Mouse (Mus musculus): ENCODE measurements around the gene Adi1. TPM values are rescaled to one million over a fixed set of nuclear protein-coding genes. Genes with fewer than 3 reads are reported as not detected.

Adi1 gene
- polyA plus RNA-seq, 1 experiment from 2014 or later, result 45.5 TPM

DNA sequence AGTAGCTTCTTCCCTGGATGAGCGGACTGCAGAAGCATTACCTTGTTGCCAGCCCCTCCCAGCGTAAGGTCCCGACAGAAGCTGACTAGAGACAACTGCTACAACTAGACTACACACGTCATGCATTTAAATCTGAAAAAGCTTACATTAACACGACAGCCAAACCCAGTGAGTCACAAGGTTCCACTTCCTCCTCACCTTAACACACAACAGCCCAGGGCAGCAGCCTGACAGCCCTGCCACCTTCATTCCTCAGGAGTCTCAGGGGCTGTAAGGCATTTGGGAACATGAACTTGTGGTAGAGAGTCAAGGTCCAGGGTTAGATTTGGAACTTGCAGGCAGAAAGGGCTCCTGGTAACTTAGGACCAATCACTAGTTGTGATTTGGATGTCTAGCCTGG, 52.0 kb downstream of the Adi1 start:
- Histone ChIP-seq H3K36me3 (peaks cover 50% of the 10 kb centered on the region), H3K9me3 (no peaks in the 10 kb centered on the region), H3K4me1 (replicated peaks) (no peaks in the 10 kb centered on the region), H3K4me3 (no peak overlapping the region), H3K27ac (no peak overlapping the region), H3K27me3 (ENCODE audit: insufficient read depth, poor library complexity, severe bottlenecking) (no peaks in the 10 kb centered on the region)
- 90% methylated on average over 5 of the region's 5 CpGs for WGBS
- no peak for DNase-seq (ENCODE audit: low spot score)

Other genes with a start within 250 kb of the Adi1 start
- not detected in 2 replicates for gene Dcdc2c, start 122.8 kb upstream of the Adi1 start, polyA plus RNA-seq (2016; fragmentation: Nextera tagmentation; extraction: Ambion mirVana)
- gene Allc, start 92.7 kb upstream of the Adi1 start, polyA plus RNA-seq (2016; fragmentation: Nextera tagmentation; extraction: Ambion mirVana), result not detected in 2 replicates
- gene Colec11, start 51.9 kb upstream of the Adi1 start, polyA plus RNA-seq (2016; fragmentation: Nextera tagmentation; extraction: Ambion mirVana), result 0.12 and 0.25 TPM in 2 replicates
- gene Rps7, start 39.3 kb upstream of the Adi1 start, polyA plus RNA-seq (2016; fragmentation: Nextera tagmentation; extraction: Ambion mirVana), result 571 and 654 TPM in 2 replicates
- gene Rnaseh1, start 25.6 kb upstream of the Adi1 start, polyA plus RNA-seq (2016; fragmentation: Nextera tagmentation; extraction: Ambion mirVana), result 33.0 and 34.8 TPM in 2 replicates
- gene Trappc12, start 75.2 kb downstream of the Adi1 start, polyA plus RNA-seq (2016; fragmentation: Nextera tagmentation; extraction: Ambion mirVana), result 35.3 and 38.1 TPM in 2 replicates
- gene Eipr1, start 76.6 kb downstream of the Adi1 start, polyA plus RNA-seq (2016; fragmentation: Nextera tagmentation; extraction: Ambion mirVana), result 44.2 and 55.2 TPM in 2 replicates